Mouse (Mus musculus) thymus, postnatal 14 days (tissue): ENCODE results near the gene Anapc2.

Experiments used
- DNase-seq: peaks from one replicate; pipeline ENCODE4 v3.0.0; 2021

The Anapc2 gene

DNA sequence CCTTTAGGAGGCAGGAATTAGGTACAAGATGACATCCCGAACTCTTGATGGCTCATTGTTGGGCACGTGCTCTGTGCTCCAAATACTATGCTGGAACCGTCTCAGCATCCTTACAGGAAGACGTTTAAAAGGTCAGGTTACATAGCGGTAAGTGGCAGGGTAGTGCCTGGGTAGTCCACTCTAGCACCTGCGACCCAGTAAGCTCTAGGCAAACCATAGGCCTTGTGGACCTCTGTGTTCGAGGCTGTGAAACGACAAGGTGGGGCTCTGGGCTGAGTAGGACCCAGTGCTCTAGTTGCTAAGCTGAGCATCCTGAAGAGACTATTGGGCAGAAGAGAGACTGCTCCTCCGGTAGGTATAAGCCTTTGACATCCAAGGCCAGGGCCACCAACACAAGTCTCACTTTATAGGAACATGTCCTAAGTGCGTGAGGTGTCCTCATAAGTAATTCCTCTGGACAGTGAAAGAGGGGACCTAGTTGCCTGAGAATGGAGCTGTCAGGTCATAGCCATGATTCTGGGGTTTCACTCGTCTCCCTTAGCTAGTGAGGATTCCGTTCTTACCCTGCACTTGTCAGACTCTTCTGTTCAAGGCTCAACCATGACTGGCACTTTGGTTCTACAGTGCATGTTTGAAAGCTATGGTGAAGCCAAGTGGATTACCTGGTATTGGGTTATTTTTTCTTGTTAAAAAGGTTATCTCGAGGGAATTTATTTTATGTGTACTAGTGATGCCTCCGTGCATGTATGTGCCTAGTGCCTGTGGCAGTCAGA is 33.5 kb downstream of the Anapc2 start:
- no peak for DNase-seq

DNA sequence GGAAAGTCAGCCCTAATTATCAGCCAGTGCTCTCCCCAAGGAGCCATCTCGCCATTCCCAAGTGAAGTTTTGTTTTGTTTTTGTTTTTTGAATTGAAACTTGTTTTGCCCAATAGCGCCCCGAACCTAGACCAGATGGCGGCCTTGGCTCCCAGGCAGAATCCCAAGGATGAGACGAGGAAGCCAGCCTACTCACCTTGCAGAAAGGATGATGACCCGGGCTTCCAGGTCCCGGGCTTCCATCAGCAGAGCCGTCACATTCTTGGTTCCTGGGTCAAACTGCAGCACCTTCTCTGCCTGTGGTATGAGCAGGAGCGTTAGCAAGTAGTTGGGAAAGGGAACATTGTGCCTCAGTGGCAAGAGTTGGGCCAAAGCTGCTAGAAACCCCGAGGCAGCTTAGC is 37.9 kb downstream of the Anapc2 start:
- DNase-seq, result no peak

DNA sequence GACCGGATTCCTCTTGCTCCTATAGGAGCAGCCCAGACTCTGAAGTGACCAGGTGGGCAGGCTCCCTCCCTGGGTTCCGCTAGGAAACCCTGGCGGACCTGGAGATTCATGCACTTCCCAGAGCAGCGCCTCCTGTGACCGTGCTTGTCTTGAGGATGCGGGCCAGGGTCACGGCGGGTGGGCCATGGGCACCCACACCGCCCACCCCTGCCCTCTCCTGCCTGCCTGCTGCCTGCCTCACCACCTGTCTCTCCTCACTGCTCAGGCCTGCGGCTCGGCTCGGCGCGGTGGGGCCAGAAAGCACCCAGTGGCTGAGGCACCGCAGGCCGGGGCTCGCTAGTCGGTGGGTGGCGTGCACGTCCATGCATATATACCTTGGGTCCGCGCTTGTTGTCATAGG is 38.7 kb downstream of the Anapc2 start:
- DNase-seq, result no peak

DNA sequence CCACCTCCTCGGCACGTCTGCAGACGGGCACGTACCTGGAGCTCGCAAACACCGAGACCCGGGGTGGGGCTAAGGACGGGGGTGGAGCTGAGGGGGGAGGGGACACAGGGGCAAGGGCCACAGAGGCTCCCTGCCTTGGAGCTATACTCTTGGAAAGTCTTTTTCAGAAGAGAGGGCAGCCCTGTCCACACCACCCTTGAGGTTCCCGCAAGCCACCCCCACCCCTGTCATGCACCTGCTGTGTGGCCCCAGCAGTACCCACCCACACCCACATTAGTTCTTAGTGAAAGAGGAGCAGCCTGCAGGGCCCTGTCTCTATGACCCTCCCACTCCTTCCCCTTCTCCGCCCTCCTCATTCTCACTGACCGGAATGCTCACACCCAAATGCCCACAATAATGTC is 39.2 kb downstream of the Anapc2 start:
- DNase-seq, result no peak

DNA sequence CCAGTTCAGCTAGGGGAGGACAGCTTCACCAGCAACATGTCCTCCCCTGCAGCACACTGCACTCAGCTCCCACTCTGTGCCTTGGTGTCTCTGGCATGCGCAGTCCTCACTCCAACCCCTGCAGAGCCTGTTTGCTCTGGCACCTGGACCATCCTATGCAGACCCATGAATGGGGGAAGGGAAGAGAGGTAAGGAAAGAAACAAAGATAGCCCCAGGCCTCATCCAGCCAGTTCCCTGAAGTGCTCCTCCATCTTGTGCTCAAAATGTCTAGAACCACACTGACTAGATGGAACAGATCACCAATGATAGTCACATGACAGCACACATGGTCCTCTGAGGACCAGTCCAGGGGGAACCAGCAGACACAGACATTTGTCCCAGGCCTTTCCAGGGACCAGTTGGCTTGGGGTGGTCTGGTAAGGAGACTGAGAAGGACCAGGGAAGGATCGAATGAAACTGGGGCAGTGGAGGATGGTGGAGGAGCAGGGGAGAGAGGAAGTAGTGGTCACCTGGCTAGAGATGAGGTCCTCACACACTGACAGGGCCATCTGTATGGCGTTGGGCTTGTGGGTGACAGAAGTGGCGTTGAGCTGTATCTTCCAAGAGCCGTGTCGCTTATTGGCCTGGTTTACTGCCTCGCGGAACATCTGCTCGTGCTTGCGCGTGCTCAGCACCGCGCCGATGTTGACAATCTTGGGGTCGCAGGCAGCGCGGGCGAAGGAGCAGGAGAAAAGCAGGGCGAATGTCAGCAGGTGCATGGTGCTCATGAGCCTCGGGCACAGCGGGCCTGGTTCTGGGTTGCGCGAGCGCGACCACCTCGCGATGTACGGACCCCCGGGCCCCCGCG is 46.1 kb downstream of the Anapc2 start:
- DNase-seq, result no peak

DNA sequence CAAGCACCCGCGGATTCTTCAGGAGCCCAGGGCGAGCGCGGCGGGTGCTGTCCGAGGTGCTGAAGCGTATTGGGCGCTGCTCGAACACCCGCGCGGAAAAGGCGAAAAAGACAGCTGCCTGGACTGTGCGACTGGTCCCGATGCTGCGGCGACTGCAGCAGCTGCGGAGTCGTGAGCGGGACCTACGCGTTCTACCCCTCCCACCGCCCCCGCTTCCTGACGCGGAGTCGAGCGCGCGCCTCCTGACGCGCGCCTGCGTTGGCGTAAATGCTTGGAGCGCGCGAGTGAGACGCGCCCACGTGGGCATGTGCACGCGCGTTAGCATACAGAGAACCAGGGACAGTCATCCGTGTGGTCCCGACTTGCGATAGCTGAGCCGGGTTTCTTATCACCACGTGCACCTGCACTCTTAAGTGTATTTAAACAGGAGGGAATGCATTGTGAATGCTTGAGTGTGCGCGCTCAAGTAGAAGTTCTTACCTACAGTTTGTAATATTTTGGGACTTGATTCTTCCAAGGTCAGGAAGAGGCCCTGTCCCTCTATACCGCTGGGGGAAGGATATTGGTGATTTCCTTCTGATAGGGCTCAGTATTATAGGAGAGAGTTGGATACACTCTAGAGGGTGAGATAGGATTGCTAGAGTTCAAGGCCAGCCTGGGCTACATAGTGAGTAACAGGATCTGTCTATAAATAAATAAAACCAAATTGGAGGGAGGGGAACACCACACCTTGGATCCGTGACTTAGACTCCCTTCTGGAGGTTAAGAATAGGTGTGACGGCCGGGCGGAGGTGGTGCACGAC is 46.9 kb downstream of the Anapc2 start, which contains the start of gene Grin1:
Grin1 (minus strand) TSS at position 217 of the 803 bp plus-strand sequence.
- peak; percentile 74 for DNase-seq

DNA sequence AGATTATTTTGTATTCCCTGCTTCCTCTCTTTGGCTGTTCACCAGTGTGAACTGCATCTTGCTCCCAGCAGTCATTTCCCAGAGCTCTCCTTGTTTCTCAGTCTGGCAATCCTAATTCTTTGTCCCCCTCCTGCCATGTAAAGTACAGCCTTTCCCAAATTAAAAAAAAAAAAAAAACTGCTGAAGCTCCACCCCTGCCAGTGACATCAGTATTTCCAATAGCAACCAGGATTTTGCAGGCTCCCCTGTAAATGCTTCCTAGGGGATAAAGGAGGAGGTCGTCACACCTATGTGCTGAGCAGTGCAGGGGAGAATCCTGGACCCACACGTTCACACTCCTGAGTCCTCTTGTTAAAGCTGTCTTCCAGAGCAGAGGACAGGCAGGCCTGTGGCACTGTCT is 47.8 kb downstream of the Anapc2 start:
- no peak for DNase-seq

DNA sequence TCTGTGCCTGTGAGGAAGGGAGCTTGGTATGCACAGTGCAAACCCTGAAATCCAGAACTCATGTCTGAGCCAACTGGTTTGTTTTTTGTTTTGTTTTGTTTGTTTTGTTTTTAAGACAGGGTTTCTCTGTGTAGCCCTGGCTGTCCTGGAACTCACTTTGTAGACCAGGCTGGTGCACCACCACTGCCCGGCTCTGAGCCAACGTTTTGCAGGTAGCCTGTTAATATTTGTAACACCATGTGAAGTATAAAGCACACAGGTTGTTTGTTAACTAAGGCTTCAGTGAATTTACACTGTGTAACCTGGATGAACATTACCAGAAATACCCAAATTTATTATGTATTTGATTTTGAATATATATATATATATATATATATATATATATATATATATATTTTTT is 53.8 kb downstream of the Anapc2 start:
- DNase-seq, result no peak

DNA sequence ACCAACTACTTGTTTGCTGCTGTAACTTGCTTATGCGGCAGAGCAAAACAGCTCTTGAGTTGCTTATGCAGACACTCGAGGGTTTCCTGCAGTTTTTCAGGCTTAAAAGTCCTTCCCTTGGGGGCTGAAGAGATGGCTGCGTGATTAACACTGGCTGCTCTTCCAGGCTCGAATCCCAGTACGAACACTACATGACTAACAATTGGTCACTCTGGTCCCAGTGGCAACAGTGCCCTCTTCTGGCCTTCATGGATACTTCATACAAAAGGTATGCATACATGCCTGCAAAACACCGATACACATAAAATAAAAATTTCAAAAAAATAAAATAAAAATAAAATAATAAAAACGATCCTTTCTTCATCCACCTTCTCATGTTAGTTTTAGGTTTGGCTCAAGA is 56.2 kb downstream of the Anapc2 start:
- DNase-seq, result peak; percentile 32

DNA sequence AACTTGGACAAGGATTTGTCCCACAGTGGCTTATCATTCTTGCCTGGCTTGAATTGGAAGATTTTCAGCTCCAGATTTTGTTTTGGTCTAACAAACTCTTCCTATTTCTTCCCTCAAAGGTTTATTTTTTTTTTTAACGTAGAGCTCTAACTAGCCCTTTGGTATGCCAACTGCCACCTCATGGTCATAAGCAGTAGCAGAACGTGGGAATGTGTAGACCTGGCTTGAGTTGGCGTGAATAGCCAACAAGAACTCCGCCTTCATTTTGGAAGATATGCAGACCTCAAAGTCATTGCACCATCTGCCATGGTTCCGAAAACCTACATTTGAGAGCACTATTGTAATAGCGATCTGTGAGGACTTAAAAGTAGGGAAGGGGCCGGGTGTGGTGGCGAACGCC is 59.2 kb downstream of the Anapc2 start:
- DNase-seq, result no peak

DNA sequence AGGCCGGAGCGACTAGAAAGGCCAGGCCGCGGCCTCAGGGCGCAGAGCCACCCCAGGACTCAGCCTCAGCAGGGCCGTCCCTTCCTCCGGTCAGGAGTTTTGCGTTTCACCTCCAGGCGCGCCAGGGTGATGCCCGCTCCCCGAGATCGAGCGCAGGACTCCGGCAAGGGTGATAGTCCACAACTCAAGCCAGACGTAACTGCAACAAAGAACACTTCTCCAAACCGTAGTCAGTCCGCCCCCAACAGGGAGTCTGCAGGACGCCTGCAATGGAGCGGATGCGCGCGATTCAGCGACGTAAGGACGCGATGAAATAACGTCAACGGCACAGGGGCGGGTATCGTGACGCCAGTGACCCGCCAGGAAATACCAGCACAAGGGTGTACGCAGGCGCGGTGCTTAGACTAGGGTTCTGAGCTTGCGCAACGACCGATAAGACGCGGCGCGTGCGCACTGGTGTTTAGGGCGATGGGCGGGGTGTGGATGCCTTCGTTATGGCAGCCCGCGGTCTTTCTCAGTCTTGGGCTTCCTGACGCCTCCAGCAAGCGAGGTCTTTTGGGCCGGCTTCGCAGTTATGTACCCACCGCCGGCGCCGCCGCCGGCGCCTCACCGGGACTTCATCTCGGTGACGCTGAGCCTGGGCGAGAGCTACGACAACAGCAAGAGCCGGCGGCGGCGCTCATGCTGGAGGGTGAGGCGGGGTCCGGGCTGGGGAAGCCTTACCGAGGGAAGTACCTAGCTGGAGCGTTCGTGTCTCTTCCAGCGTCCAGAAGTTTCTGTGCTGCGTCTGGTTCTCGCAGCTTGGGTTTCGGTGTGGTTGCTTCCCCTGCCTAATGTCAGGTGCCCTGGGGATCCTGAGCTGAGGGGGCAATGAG is 60.2 kb downstream of the Anapc2 start, which contains the start of gene Man1b1:
Man1b1 (plus strand) TSS at position 53 of the 875 bp plus-strand sequence.
- peak; percentile 100 for DNase-seq

DNA sequence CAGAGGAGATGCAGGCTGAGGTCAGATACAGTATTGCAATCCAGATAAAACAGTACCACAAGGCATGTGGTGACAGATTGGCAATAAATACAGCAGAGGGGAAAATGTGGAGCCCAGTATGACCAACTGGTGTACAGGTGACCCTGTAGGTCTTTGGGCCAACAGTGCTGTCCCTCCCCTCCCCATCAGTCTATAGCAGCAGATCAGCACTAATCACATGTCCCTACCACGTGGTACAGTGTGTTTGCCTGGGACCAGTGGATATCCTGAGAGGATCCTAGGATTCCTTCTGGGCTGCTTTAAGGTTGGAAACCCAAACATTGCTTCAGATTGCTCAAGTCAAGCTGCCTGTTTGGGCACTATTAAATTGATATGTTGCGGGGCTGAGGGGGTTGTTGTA is 61.3 kb downstream of the Anapc2 start:
- DNase-seq, result no peak
